Mouse (Mus musculus) cerebellum, adult 2 months (tissue): Measurements from ENCODE around the gene Fyn. TPM values are rescaled to one million over a fixed set of nuclear protein-coding genes. Genes with fewer than 3 reads are reported as not detected.

Experiments used
- DNase-seq, 2 experiments: peaks; one replicate each; pipeline ENCODE4 v3.0.0; 2021
- H3K27ac ChIP-seq: fragments of 200-500 bp; 2 replicates; pipeline ENCODE4 v1.5.1; 2012; ENCODE audit warnings: low read length, control low read depth, inconsistent platforms; ENCODE audit not compliant: insufficient read depth
- H3K27me3 ChIP-seq: fragments of 200-500 bp; 2 replicates; pipeline ENCODE4 v1.6.1; 2012; ENCODE audit warnings: inconsistent platforms, mild to moderate bottlenecking, low read length, moderate library complexity; ENCODE audit not compliant: control insufficient read depth, insufficient read depth
- H3K4me1 ChIP-seq: fragments of 200-500 bp; 2 replicates; pipeline ENCODE4 v1.6.1; 2011; ENCODE audit warnings: low read length; ENCODE audit not compliant: control insufficient read depth, insufficient read depth
- H3K4me3 ChIP-seq: fragments of 200-500 bp; replicated peaks from 2 replicates; pipeline ENCODE3; 2011; ENCODE audit warnings: mild to moderate bottlenecking, low read depth, low read length, control low read depth; ENCODE audit not compliant: insufficient read depth
- CTCF ChIP-seq: fragments of 200-500 bp; IDR thresholded peaks from 2 replicates; pipeline ENCODE4 v1.5.1; 2011; ENCODE audit warnings: low read depth, mild to moderate bottlenecking, control low read depth, low read length, moderate library complexity, borderline replicate concordance; ENCODE audit not compliant: insufficient read depth
- POLR2A ChIP-seq: fragments of 200-500 bp; IDR thresholded peaks from 2 replicates; pipeline ENCODE4 v1.6.1; 2011; ENCODE audit warnings: low read length, control low read depth, borderline replicate concordance; ENCODE audit not compliant: insufficient read depth
- WGBS: fragments of 180-500 bp; shearing (Covaris S2); methylation state at CpG from one replicate; pipeline ENCODE4 v1.1.7; 2018; 5-methylcytosine and 5-hydroxymethylcytosine counted together
- polyA plus RNA-seq: library from polyadenylated mRNA; depleted of rRNA; stranded (reverse); fragments of >200 nt; gene quantifications from 2 replicates; pipeline ENCODE4 v1.2.3, GENCODE M21; 2012

The Fyn gene
- polyA plus RNA-seq, 1 experiment: 104 TPM

DNA sequence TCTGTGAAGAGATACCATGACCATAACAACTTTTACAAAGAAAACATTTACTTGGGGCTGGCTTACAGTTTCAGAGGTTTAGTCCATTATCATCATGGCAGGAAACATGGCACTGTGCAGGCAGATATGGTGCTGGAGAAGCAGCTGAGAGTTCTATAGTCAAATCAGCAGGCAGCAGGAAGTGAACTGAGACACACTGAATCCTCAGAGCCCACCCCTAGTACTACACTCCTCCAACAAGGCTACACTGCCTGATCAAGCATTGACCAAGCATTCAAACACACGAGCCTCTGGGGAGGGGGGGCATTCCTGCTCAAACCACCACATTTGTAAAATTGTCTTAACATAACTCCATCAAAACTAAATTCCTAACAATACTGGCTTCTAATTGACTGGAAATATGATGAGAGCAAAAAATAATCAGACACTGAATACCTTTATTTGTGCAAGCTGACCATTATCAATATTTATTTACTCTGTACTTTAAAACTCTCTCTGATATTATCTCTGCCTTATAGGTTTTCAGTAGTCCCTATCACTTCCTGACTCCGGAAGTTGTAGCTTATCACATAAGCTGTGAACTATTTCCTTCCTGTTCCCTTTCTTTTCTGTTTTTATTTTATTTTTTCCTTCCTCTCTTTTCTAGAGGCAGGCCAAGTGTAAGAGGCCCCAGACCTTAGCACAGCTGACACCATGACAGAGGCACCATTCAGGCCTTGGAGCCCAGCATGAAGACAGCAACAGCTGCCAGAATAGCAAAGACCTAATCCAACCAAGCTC lies 29.3 kb upstream of the Fyn start:
- TF ChIP-seq POLR2A: no peak
- WGBS: 82% methylated on average over 2 of the region's 2 CpGs
- Histone ChIP-seq H3K27me3 (no peaks in the 10 kb centered on the region), H3K4me3 (no peak overlapping the region), H3K27ac (no peak overlapping the region), H3K4me1 (no peaks in the 10 kb centered on the region)
- DNase-seq: no peak

DNA sequence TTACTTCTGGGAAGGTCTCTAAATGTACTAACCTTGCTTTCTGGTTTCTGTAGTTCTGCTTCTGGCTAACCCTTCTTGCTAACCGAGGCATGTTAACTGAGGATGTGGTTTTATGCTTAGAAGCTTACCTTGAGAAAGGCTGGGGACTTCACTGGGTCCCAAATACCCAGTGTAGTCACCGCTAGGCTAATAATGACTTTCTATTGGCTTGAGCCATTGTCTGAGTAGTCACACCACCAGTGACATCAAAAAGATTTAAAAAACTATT lies 28.8 kb upstream of the Fyn start:
- DNase-seq: no peak
- 86% methylated on average over 2 of the region's 2 CpGs for WGBS
- Histone ChIP-seq H3K27me3 (no peaks in the 10 kb centered on the region), H3K4me1 (no peaks in the 10 kb centered on the region), H3K4me3 (no peak overlapping the region), H3K27ac (no peak overlapping the region)
- TF ChIP-seq POLR2A (no peak), CTCF (no peak)

DNA sequence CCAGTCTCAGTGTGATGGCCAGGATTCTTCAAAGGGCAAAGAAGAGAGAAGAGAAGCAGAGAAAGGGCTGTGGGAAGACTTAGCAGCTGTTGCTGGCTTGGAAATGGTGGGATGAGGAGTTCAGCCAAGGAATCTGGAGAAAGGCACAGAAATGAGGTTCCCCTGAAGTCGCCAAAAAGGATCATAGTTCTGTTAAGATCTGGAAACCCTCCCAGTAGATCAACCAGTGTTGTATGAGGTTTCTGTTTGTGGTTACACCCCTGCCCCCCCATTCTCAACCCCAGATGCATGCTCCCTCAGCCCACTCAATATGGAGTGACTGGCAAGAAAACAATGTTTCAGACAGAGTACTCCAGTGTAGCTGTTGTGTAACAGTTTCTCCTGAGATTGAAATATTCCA lies 25.1 kb upstream of the Fyn start:
- DNase-seq: no peak
- no peaks in the 10 kb centered on the region for H3K4me1 ChIP-seq
- H3K4me3 ChIP-seq: no peak overlapping the region
- no peak overlapping the region for H3K27ac ChIP-seq
- 52% methylated on average over 1 of the region's 1 CpGs for WGBS
- H3K27me3 ChIP-seq: no peaks in the 10 kb centered on the region
- TF ChIP-seq CTCF: no peak
- no peak for TF ChIP-seq POLR2A

DNA sequence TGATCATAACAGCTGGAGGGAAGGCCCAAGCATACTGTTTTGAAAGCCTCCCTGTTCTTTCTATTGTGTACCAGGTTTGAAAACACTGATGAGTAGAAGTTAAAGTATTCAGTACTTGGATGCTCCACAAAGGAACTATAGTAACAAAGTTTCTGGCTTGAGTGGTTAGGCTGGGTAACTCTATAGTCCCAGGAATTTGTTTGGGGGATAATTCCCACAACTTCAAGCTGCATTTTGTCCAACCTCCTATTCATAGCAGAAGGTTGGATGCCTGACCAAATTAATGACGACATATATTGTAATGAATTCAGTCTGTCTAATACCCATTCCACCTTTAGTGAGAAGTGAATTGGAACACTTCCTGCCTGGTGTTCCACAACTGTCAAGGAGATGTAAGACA lies 22.7 kb upstream of the Fyn start:
- 56% methylated on average over 1 of the region's 1 CpGs for WGBS
- Histone ChIP-seq H3K27ac (no peak overlapping the region), H3K4me1 (no peaks in the 10 kb centered on the region), H3K4me3 (no peak overlapping the region), H3K27me3 (no peaks in the 10 kb centered on the region)
- TF ChIP-seq CTCF: no peak
- TF ChIP-seq POLR2A: no peak
- no peak for DNase-seq

DNA sequence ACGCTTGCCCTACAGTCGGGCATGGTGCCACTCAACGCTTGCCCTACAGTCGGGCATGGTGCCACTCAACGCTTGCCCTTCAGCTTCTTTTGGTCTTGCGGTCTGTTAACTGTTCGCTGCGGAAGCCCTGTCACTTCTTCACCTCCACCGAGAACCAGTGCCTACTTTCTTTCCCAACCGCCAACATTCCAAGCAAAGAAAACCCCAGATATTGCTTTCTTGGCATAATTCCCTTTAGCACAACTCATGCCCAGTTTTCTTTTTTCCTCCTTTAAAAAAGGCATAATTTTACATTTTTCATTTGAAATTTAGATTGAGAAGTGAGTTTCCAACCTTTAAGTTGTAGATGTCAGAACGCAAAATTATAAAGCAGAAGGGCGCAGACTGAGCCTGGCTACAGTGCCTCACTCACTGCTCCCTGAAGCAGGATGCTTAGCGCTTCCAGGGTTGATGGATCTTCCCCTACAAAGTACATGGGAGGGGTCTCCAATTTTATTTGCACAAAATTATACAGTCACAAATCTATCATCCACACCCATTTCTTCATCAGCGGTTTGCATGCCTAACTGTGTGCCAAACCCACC lies 18.8 kb upstream of the Fyn start:
- 76% methylated on average over 14 of the region's 14 CpGs for WGBS
- H3K27me3 ChIP-seq: no peaks in the 10 kb centered on the region
- DNase-seq: no peak
- no peaks in the 10 kb centered on the region for H3K4me1 ChIP-seq
- no peak overlapping the region for H3K27ac ChIP-seq
- TF ChIP-seq CTCF: no peak
- TF ChIP-seq POLR2A: no peak
- H3K4me3 ChIP-seq: no peak overlapping the region

DNA sequence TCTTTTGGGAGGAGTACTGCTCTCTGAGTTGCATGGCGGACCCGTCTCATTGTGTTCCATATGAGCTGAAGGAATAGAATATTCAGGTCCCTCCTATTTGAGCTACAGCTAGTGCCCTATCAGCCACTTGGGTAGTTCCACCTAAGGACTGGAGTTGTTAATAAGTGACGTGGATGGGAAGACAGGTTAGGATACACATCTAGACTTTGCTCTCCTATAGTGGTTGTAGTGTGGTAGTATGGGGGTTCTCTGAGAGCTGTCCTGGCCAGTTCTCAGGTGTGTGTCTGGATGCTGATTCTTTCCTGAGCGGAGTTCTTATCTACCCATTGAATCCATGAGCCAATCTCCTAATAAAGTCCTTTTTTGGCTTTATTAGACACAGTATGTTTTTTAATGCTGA lies 4.5 kb upstream of the Fyn start:
- DNase-seq: no peak
- H3K27ac ChIP-seq: no peak overlapping the region
- WGBS: 96% methylated on average over 4 of the region's 4 CpGs

DNA sequence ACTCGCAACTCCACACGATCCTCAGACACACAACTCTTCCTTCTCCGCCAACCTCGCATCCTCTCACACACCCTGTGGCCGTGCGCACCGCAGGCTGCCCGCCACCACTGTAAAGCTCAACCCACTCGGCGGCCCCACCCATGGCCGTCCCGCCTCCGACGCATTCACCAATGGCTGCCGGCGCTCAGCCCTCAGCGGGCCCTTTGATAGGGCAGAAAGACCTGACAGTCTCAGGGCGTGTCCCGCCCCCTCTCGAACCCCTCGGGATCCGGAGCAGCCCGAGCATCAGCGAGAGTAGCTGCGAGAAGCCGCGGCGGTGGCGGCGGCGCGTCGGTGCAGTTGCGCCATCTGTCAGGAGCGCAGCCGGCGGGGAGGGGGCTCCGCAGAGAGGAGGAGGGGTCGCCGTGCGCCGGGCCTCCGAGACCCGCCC lies 862 bp downstream of the Fyn start:
- under 1% methylated on average over 44 of the region's 44 CpGs for WGBS
- H3K27ac ChIP-seq: peak overlapping the region; percentile 98
- peak overlapping the region; percentile 58 for H3K4me3 ChIP-seq
- peaks cover 3% of the 10 kb centered on the region; the same call in 1 of the 2 replicates for H3K4me1 ChIP-seq
- DNase-seq: peak; percentile 96 to 97
- TF ChIP-seq POLR2A: peak; percentile 86; the same call in 1 of the 2 replicates
- no peak for TF ChIP-seq CTCF
- H3K27me3 ChIP-seq: no peaks in the 10 kb centered on the region

More for the DNA sequence above, 4.5 kb upstream of the Fyn start:
- no peak for TF ChIP-seq POLR2A
- TF ChIP-seq CTCF: no peak
- Histone ChIP-seq H3K27me3 (no peaks in the 10 kb centered on the region), H3K4me3 (no peak overlapping the region), H3K4me1 (no peaks in the 10 kb centered on the region; the same call in 1 of the 2 replicates)
